Mouse (Mus musculus) megakaryocyte, embryonic 14.5 days (primary cell): ENCODE measurements around the gene Efcab3. TPM values are rescaled to one million over a fixed set of nuclear protein-coding genes. Genes with fewer than 3 reads are reported as not detected.

ENCODE experiments used
- H3K27me3 ChIP-seq: replicated peaks from 2 replicates; pipeline ENCODE3; 2012; ENCODE audit warnings: inconsistent platforms
- H3K36me3 ChIP-seq: replicated peaks from 2 replicates; pipeline ENCODE3; 2012; ENCODE audit warnings: low read length, inconsistent platforms, mixed read lengths
- H3K4me1 ChIP-seq: 2 replicates; pipeline ENCODE4 v1.6.1; 2012; ENCODE audit warnings: inconsistent platforms
- H3K4me3 ChIP-seq: replicated peaks from 2 replicates; pipeline ENCODE3; 2012; ENCODE audit warnings: moderate library complexity, mild to moderate bottlenecking, inconsistent platforms
- H3K9me3 ChIP-seq: 2 replicates; pipeline ENCODE4 v1.6.1; 2012; ENCODE audit warnings: inconsistent platforms
- FLI1 ChIP-seq: IDR thresholded peaks from 2 replicates; pipeline ENCODE4 v1.6.1; 2012; ENCODE audit warnings: low read length, inconsistent platforms, mixed read lengths
- GATA1 ChIP-seq: IDR thresholded peaks from 3 replicates; pipeline ENCODE4 v1.6.1; 2012; ENCODE audit warnings: mixed read lengths, low read length, inconsistent platforms, borderline replicate concordance
- polyA plus RNA-seq: library from polyadenylated mRNA; stranded (reverse); fragments of >175 nt; gene quantifications from 2 replicates; pipeline ENCODE4 v1.2.3, GENCODE M21; 2012; ENCODE audit warnings: low replicate concordance; ENCODE audit not compliant: insufficient read depth

Gene Efcab3
- polyA plus RNA-seq, 1 experiment: not detected

- Histone ChIP-seq H3K9me3 (no peaks in the 10 kb centered on the region), H3K36me3 (peaks cover 10% of the 10 kb centered on the region), H3K4me1 (peaks cover 9% of the 10 kb centered on the region), H3K27me3 (peaks cover 10% of the 10 kb centered on the region), H3K4me3 (no peak overlapping the region)
- TF ChIP-seq FLI1: no peak
- TF ChIP-seq GATA1: no peak
Measured at GRCm38 (mm10) chr11:105145211-105145610, 81.8 kb downstream of the Efcab3 start.

GRCm38 (mm10) chr11:105146593-105146992 is 83.2 kb downstream of the Efcab3 start, which contains the start of gene Gm10842:
TSS of gene Gm10842 (plus strand) at chr11:105146893.
- Histone ChIP-seq H3K27me3 (peaks cover 19% of the 10 kb centered on the region), H3K4me3 (no peak within 1 kb of the TSS), H3K36me3 (no peaks in the 10 kb centered on the region), H3K4me1 (peaks cover 16% of the 10 kb centered on the region), H3K9me3 (no peaks in the 10 kb centered on the region)
- TF ChIP-seq GATA1 (no peak), FLI1 (no peak)

- peaks cover 32% of the 10 kb centered on the region for H3K27me3 ChIP-seq
- TF ChIP-seq FLI1 (no peak), GATA1 (no peak)
- H3K4me1 ChIP-seq: peaks cover 39% of the 10 kb centered on the region
- no peak overlapping the region for H3K4me3 ChIP-seq
- H3K9me3 ChIP-seq: no peaks in the 10 kb centered on the region
- no peaks in the 10 kb centered on the region for H3K36me3 ChIP-seq
Measured at GRCm38 (mm10) chr11:105149353-105149752, 86.0 kb downstream of the Efcab3 start.

- Histone ChIP-seq H3K27me3 (peaks cover 35% of the 10 kb centered on the region), H3K9me3 (no peaks in the 10 kb centered on the region), H3K4me1 (peaks cover 39% of the 10 kb centered on the region), H3K4me3 (no peak overlapping the region), H3K36me3 (no peaks in the 10 kb centered on the region)
- TF ChIP-seq FLI1 (no peak), GATA1 (no peak)
Measured at GRCm38 (mm10) chr11:105149766-105150165, 86.4 kb downstream of the Efcab3 start.

GRCm38 (mm10) chr11:105150691-105151090 is 87.3 kb downstream of the Efcab3 start:
- TF ChIP-seq FLI1 (no peak), GATA1 (no peak)
- Histone ChIP-seq H3K4me1 (peaks cover 35% of the 10 kb centered on the region), H3K36me3 (no peaks in the 10 kb centered on the region), H3K4me3 (no peak overlapping the region), H3K27me3 (peaks cover 36% of the 10 kb centered on the region), H3K9me3 (no peaks in the 10 kb centered on the region)

GRCm38 (mm10) chr11:105151226-105152016 is 88.0 kb downstream of the Efcab3 start:
- TF ChIP-seq FLI1: no peak
- TF ChIP-seq GATA1: no peak
- Histone ChIP-seq H3K36me3 (no peaks in the 10 kb centered on the region), H3K9me3 (no peaks in the 10 kb centered on the region), H3K4me3 (no peak overlapping the region), H3K27me3 (peaks cover 32% of the 10 kb centered on the region), H3K4me1 (peaks cover 35% of the 10 kb centered on the region)

GRCm38 (mm10) chr11:105152017-105152300 is 88.6 kb downstream of the Efcab3 start:
- peaks cover 32% of the 10 kb centered on the region for H3K27me3 ChIP-seq
- H3K4me1 ChIP-seq: peaks cover 35% of the 10 kb centered on the region
- no peak overlapping the region for H3K4me3 ChIP-seq
- no peak for TF ChIP-seq GATA1
- TF ChIP-seq FLI1: no peak
- no peaks in the 10 kb centered on the region for H3K9me3 ChIP-seq
- no peaks in the 10 kb centered on the region for H3K36me3 ChIP-seq

GRCm38 (mm10) chr11:105152357-105152899 is 89.0 kb downstream of the Efcab3 start:
- Histone ChIP-seq H3K4me3 (no peak overlapping the region), H3K27me3 (peaks cover 33% of the 10 kb centered on the region), H3K36me3 (no peaks in the 10 kb centered on the region), H3K4me1 (peaks cover 35% of the 10 kb centered on the region), H3K9me3 (no peaks in the 10 kb centered on the region)
- TF ChIP-seq GATA1: no peak
- no peak for TF ChIP-seq FLI1

GRCm38 (mm10) chr11:105153068-105153833 is 89.9 kb downstream of the Efcab3 start:
- H3K36me3 ChIP-seq: no peaks in the 10 kb centered on the region
- no peaks in the 10 kb centered on the region for H3K9me3 ChIP-seq
- TF ChIP-seq GATA1: no peak
- TF ChIP-seq FLI1: no peak
- peaks cover 35% of the 10 kb centered on the region for H3K4me1 ChIP-seq
- peak overlapping the region; percentile 35 for H3K4me3 ChIP-seq
- H3K27me3 ChIP-seq: peaks cover 33% of the 10 kb centered on the region

- H3K4me3 ChIP-seq: no peak overlapping the region
Measured at GRCm38 (mm10) chr11:105155915-105156314, 92.5 kb downstream of the Efcab3 start.

More at GRCm38 (mm10) chr11:105155915-105156314, 92.5 kb downstream of the Efcab3 start:
- Histone ChIP-seq H3K36me3 (no peaks in the 10 kb centered on the region), H3K4me1 (peaks cover 29% of the 10 kb centered on the region), H3K9me3 (no peaks in the 10 kb centered on the region), H3K27me3 (peaks cover 28% of the 10 kb centered on the region)
- TF ChIP-seq GATA1 (no peak), FLI1 (no peak)
